Mouse (Mus musculus) lung, adult 2 months (tissue): Measurements from ENCODE around the gene Spa17. TPM values are rescaled to one million over a fixed set of nuclear protein-coding genes. Genes with fewer than 3 reads are reported as not detected.

Source experiments
- DNase-seq: peaks from one replicate; pipeline ENCODE4 v3.0.0; 2022
- H3K4me1 ChIP-seq: fragments of 200-500 bp; 2 replicates; pipeline ENCODE4 v1.6.1; 2011; ENCODE audit warnings: low read length; ENCODE audit not compliant: control insufficient read depth, insufficient read depth
- H3K4me3 ChIP-seq: fragments of 200-500 bp; replicated peaks from 2 replicates; pipeline ENCODE3; 2011; ENCODE audit warnings: low read depth, mild to moderate bottlenecking, control low read depth, low read length; ENCODE audit errors: extremely low read depth
- CTCF ChIP-seq: fragments of 200-500 bp; IDR thresholded peaks from 2 replicates; pipeline ENCODE4 v1.5.1; 2011; ENCODE audit warnings: mild to moderate bottlenecking, low read length, control low read depth; ENCODE audit not compliant: insufficient read depth
- POLR2A ChIP-seq: fragments of 200-500 bp; IDR thresholded peaks from 2 replicates; pipeline ENCODE4 v1.6.1; 2011; ENCODE audit warnings: low read depth, mild to moderate bottlenecking, control low read depth, low read length, borderline replicate concordance; ENCODE audit errors: extremely low read depth
- WGBS: fragments of 180-500 bp; shearing (Covaris S2); methylation state at CpG from one replicate; pipeline ENCODE4 v1.1.7; 2018; 5-methylcytosine and 5-hydroxymethylcytosine counted together
- polyA plus RNA-seq: library from polyadenylated mRNA; depleted of rRNA; stranded (reverse); fragments of >200 nt; gene quantifications from 2 replicates; pipeline ENCODE4 v1.2.3, GENCODE M21; 2012

Gene Spa17
- polyA plus RNA-seq, 1 experiment, result 3.1 TPM

DNA sequence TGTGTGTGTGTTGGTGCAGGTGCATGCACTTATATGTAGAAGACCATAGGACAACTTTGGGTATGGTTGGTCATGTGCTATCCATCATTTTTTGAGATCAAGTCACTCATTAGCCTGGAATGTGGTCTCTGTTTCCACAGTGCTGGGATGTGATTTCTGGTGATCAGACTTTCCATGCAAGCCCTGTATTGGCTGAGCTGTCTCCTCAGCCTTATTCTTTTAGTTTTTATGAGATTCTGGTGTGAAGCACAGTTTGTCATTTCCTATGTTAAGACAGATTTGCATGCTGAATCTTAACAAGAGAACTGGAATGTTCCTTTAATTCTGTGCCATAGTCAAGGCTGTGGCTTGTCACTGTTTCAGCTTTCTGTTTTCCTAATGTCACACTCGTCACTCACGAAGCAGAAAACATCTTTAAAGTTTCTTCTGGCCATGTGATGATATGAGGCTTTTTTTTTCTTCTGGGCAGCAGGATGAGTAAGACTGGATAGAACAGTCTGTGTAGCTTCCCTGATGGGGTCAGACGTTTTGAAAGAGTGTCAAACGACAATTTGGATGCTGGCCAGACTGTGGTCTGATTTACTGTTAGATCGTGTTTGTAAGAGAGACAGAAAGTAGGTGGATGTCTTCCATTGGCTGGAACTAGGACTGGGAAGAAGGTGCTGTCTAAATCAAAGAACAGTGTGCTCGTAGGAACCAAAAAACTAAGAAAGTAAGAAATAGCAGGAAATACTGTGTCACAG lies 23.4 kb upstream of the Spa17 start:
- no peak for DNase-seq
- TF ChIP-seq POLR2A (no peak), CTCF (no peak)

DNA sequence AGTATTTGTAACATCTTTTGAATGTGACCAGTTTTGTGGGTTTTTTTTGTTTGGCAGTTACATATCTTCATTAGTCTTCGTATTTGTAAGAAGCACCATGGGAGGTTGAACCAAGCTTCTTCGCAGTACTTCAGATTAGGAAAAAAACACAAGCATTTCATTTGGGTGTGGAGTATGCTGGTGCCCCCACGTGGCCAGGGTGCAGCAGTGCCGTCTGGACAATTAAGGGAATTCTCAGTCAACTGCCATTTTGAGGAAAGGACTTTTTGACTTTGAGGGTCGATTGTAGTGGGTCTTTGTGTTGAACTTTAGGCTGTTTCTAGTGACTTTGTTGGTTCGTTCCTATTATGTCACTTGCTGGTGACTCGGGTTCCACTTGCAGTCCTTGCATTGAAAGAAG lies 22.8 kb upstream of the Spa17 start:
- Histone ChIP-seq H3K4me1 (no peaks in the 10 kb centered on the region), H3K4me3 (no peak overlapping the region)
- DNase-seq, result peak; percentile 44
- TF ChIP-seq POLR2A, result no peak
- TF ChIP-seq CTCF, result peak; percentile 76
- 15% methylated on average over 7 of the region's 7 CpGs for WGBS

More for the DNA sequence above, 23.4 kb upstream of the Spa17 start:
- no peak overlapping the region for H3K4me3 ChIP-seq
- WGBS, result 39% methylated on average over 6 of the region's 6 CpGs
- H3K4me1 ChIP-seq, result no peaks in the 10 kb centered on the region

DNA sequence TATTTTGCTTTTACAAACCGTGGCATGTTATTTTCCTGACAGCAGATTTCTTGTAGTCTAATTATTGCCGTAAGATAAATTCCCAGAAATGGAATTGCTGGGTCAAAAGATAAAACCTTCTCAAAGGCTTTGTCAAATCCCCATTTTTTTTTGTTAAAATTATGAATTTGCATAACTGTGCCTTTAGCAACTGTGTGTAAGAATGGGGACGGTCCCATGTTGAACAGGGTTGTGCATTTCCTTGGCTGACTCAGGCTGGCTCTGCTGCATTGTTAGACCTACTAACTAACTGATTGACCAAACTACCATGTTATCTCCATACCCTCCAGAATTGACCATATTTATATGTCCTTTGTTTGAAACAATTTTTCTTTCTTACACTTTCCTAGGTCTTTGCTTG lies 20.7 kb upstream of the Spa17 start:
- no peak for DNase-seq
- TF ChIP-seq CTCF, result no peak
- TF ChIP-seq POLR2A, result no peak
- Histone ChIP-seq H3K4me1 (no peaks in the 10 kb centered on the region), H3K4me3 (no peak overlapping the region)
- 94% methylated on average over 3 of the region's 3 CpGs for WGBS

GRCm38 (mm10) chr9:37632305-37632704 lies 18.8 kb upstream of the Spa17 start:
- no peak for DNase-seq
- TF ChIP-seq CTCF (no peak), POLR2A (no peak)
- 94% methylated on average over 2 of the region's 2 CpGs for WGBS
- H3K4me3 ChIP-seq, result no peak overlapping the region
- H3K4me1 ChIP-seq, result no peaks in the 10 kb centered on the region

DNA sequence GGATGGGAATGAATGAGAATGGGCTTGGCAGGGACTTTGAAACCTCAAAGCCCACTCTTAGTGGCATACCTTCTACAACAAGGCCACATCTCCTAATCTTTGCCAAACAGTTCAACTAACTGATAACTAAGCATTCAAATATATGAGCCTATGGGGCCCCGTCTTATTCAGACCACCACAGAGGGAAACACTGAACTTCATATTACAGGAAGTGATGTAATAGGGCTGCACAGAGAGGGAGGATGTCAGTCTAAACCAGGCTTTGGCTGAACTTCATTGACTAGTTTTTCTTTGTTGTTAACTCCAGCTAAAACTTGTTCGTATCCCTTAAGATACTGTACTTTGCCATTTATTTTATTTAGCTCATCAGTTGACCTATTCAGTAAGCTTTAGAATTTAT lies 16.4 kb upstream of the Spa17 start:
- no peak for TF ChIP-seq CTCF
- TF ChIP-seq POLR2A, result no peak
- no peaks in the 10 kb centered on the region for H3K4me1 ChIP-seq
- no peak for DNase-seq
- WGBS, result 72% methylated on average over 2 of the region's 2 CpGs
- H3K4me3 ChIP-seq, result no peak overlapping the region

- TF ChIP-seq CTCF (no peak), POLR2A (no peak)
- no peaks in the 10 kb centered on the region for H3K4me1 ChIP-seq
- WGBS, result 90% methylated on average over 4 of the region's 4 CpGs
- DNase-seq, result no peak
- H3K4me3 ChIP-seq, result no peak overlapping the region
Observed at GRCm38 (mm10) chr9:37628581-37628980, 15.1 kb upstream of the Spa17 start.

DNA sequence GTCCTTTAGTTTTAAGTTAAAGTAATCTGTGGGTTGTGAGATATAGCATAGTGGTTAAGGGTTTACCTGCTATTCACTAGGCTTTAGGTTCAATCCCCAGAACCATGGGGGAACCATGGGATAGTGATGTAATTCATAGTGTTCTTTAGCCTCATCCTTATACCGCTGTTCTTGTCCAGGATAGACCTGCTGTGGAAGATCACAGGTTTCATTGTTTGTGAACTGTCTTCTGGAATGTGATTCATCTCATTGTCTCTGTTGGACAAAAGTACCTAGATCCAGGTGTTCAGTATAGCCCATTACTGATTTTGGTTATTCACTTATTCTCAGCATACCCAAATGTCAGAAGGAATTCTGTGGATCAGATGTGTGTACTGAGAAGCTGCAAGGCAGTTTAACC lies 13.7 kb upstream of the Spa17 start:
- H3K4me3 ChIP-seq, result no peak overlapping the region
- no peak for DNase-seq
- no peak for TF ChIP-seq POLR2A
- TF ChIP-seq CTCF, result no peak
- 94% methylated on average over 1 of the region's 1 CpGs for WGBS
- no peaks in the 10 kb centered on the region for H3K4me1 ChIP-seq

DNA sequence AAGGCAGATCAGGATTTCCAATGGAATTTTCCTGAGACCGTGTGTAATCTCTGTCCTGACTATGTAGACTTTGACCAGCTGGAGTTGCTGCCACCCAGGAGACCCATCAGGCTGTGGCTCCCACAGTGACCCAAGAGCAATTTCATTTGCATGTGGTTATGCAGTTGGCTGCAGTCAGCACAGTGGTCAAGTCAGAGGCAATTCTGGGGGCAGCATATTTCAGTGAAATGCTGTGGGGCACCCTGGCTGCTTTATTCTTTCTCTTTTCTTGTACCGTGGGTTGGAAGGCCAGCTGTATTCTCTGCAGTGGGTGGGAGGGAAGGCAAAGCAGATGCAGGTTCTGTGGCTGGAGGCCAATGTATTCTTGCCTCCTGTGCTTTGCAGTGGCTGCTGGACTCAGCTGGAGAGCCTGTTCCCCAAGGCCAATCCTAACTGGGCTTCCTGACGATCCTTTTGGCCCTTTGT lies 12.6 kb upstream of the Spa17 start:
- 61% methylated on average over 3 of the region's 3 CpGs for WGBS
- TF ChIP-seq POLR2A (no peak), CTCF (no peak)
- H3K4me1 ChIP-seq, result no peaks in the 10 kb centered on the region
- no peak overlapping the region for H3K4me3 ChIP-seq
- no peak for DNase-seq

GRCm38 (mm10) chr9:37625641-37626040 lies 12.1 kb upstream of the Spa17 start:
- no peak for DNase-seq
- WGBS, result 61% methylated on average over 7 of the region's 7 CpGs
- Histone ChIP-seq H3K4me1 (no peaks in the 10 kb centered on the region), H3K4me3 (no peak overlapping the region)
- no peak for TF ChIP-seq POLR2A
- no peak for TF ChIP-seq CTCF

GRCm38 (mm10) chr9:37625129-37625528 lies 11.6 kb upstream of the Spa17 start:
- 77% methylated on average over 3 of the region's 3 CpGs for WGBS
- no peaks in the 10 kb centered on the region for H3K4me1 ChIP-seq
- DNase-seq, result no peak
- TF ChIP-seq CTCF (no peak), POLR2A (no peak)
- no peak overlapping the region for H3K4me3 ChIP-seq

DNA sequence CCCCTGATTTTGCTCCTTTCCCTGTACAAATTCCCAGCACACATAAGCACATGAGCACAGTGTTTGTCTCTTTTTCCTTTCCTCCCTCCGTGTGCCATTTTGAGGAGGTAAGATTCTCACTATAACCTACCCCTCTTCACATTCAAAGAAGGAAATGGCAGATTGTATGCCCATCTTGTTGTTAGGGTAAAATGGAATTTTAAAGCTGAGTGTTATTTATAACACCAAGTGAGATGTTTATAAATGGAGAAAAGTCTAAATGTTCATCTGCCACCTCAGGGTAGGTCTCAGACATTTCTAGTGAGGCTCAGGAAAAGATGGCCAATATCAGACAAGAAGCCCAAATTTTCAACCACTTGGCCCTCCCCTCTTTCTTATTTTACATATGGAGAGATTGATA lies 11.0 kb upstream of the Spa17 start:
- H3K4me3 ChIP-seq, result no peak overlapping the region
- 78% methylated on average over 1 of the region's 1 CpGs for WGBS
- DNase-seq, result no peak
- no peak for TF ChIP-seq CTCF
- TF ChIP-seq POLR2A, result no peak
- H3K4me1 ChIP-seq, result no peaks in the 10 kb centered on the region
